Mouse (Mus musculus): Measurements from ENCODE around the gene Igsf3. TPM values are rescaled to one million over a fixed set of nuclear protein-coding genes. Genes with fewer than 3 reads are reported as not detected.

The Igsf3 gene
- total RNA-seq, 1 experiment from 2014 or later = 0.12 TPM

- no peak for ATAC-seq (ENCODE audit: extremely low read depth, insufficient number of reproducible peaks, low FRiP score, poor library complexity, severe bottlenecking)
These were observed 53.3 kb downstream of the Igsf3 start for GRCm38 (mm10) chr3:101429982-101430754.

- ATAC-seq (ENCODE audit: extremely low read depth, insufficient number of reproducible peaks, low FRiP score, poor library complexity, severe bottlenecking) = no peak
These were observed 53.9 kb downstream of the Igsf3 start for GRCm38 (mm10) chr3:101430755-101431115.

GRCm38 (mm10) chr3:101435672-101436071 is 58.8 kb downstream of the Igsf3 start:
- ATAC-seq (ENCODE audit: extremely low read depth, insufficient number of reproducible peaks, low FRiP score, poor library complexity, severe bottlenecking) = no peak

GRCm38 (mm10) chr3:101436469-101436868 is 59.6 kb downstream of the Igsf3 start:
- ATAC-seq (ENCODE audit: extremely low read depth, insufficient number of reproducible peaks, low FRiP score, poor library complexity, severe bottlenecking) = no peak

- no peak for ATAC-seq (ENCODE audit: extremely low read depth, insufficient number of reproducible peaks, low FRiP score, poor library complexity, severe bottlenecking)
These were observed 60.2 kb downstream of the Igsf3 start for GRCm38 (mm10) chr3:101437021-101437563.

- ATAC-seq (ENCODE audit: extremely low read depth, insufficient number of reproducible peaks, low FRiP score, poor library complexity, severe bottlenecking) = no peak
These were observed 66.5 kb downstream of the Igsf3 start for GRCm38 (mm10) chr3:101443265-101443881.

GRCm38 (mm10) chr3:101444437-101444836 is 67.6 kb downstream of the Igsf3 start:
- ATAC-seq (ENCODE audit: extremely low read depth, insufficient number of reproducible peaks, low FRiP score, poor library complexity, severe bottlenecking) = no peak

- no peak for ATAC-seq (ENCODE audit: extremely low read depth, insufficient number of reproducible peaks, low FRiP score, poor library complexity, severe bottlenecking)
These were observed 70.4 kb downstream of the Igsf3 start for GRCm38 (mm10) chr3:101447239-101447638.

- ATAC-seq (ENCODE audit: extremely low read depth, insufficient number of reproducible peaks, low FRiP score, poor library complexity, severe bottlenecking) = no peak
These were observed 71.9 kb downstream of the Igsf3 start for GRCm38 (mm10) chr3:101448765-101449164.

GRCm38 (mm10) chr3:101450811-101451428 is 74.0 kb downstream of the Igsf3 start:
- no peak for ATAC-seq (ENCODE audit: extremely low read depth, insufficient number of reproducible peaks, low FRiP score, poor library complexity, severe bottlenecking)

- ATAC-seq (ENCODE audit: extremely low read depth, insufficient number of reproducible peaks, low FRiP score, poor library complexity, severe bottlenecking) = no peak
These were observed 83.7 kb downstream of the Igsf3 start for GRCm38 (mm10) chr3:101460618-101461017.

GRCm38 (mm10) chr3:101461046-101461445 is 84.2 kb downstream of the Igsf3 start:
- no peak for ATAC-seq (ENCODE audit: extremely low read depth, insufficient number of reproducible peaks, low FRiP score, poor library complexity, severe bottlenecking)

GRCm38 (mm10) chr3:101461816-101462215 is 84.9 kb downstream of the Igsf3 start:
- no peak for ATAC-seq (ENCODE audit: extremely low read depth, insufficient number of reproducible peaks, low FRiP score, poor library complexity, severe bottlenecking)

GRCm38 (mm10) chr3:101462294-101462693 is 85.4 kb downstream of the Igsf3 start:
- no peak for ATAC-seq (ENCODE audit: extremely low read depth, insufficient number of reproducible peaks, low FRiP score, poor library complexity, severe bottlenecking)

GRCm38 (mm10) chr3:101463491-101463890 is 86.6 kb downstream of the Igsf3 start:
- no peak for ATAC-seq (ENCODE audit: extremely low read depth, insufficient number of reproducible peaks, low FRiP score, poor library complexity, severe bottlenecking)

GRCm38 (mm10) chr3:101469675-101470074 is 92.8 kb downstream of the Igsf3 start:
- no peak for ATAC-seq (ENCODE audit: extremely low read depth, insufficient number of reproducible peaks, low FRiP score, poor library complexity, severe bottlenecking)

GRCm38 (mm10) chr3:101471881-101472280 is 95.0 kb downstream of the Igsf3 start:
- ATAC-seq (ENCODE audit: extremely low read depth, insufficient number of reproducible peaks, low FRiP score, poor library complexity, severe bottlenecking) = no peak

- ATAC-seq (ENCODE audit: extremely low read depth, insufficient number of reproducible peaks, low FRiP score, poor library complexity, severe bottlenecking) = no peak
These were observed 105.1 kb downstream of the Igsf3 start for GRCm38 (mm10) chr3:101481951-101482350.

- no peak for ATAC-seq (ENCODE audit: extremely low read depth, insufficient number of reproducible peaks, low FRiP score, poor library complexity, severe bottlenecking)
These were observed 106.5 kb downstream of the Igsf3 start for GRCm38 (mm10) chr3:101483256-101483983.

Data from neutrophil, adult 5-6 weeks (primary cell).